Mouse (Mus musculus) urinary bladder, adult 18-20 months (tissue): ENCODE measurements around the gene Sema3g.
A peak's percentile ranks its signal among the peaks of the same experiment; 100 is the strongest.

Experiments
- DNase-seq, 2 experiments: peaks; one replicate each; pipeline ENCODE4 v3.0.0; 2022; ENCODE audit warnings: low spot score in 2 of 2, mixed read lengths in 2 of 2

The Sema3g gene

DNA sequence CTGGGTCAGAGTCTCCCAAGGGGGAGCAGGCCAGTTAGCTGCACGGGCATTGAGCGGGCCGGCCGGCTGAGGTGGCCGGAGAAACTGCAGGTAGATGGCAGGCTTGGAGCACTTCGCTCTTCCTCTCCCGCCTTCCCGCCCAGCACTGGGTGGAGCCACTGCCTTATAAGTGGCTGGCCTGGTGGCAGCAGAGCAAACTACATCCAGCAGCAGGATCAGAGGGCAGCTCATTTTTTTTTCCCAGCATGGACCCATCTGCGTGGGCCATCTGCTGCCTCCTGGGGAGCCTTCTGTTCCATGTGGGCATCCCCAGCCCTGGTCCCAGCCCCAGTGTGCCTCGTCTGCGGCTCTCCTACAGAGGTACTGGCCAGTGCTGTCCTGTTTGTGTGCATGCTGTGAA is at the start of gene Sema3g:
Gene Sema3g, plus strand, starts transcription at position 195 of the 400 bp plus-strand sequence.
- DNase-seq, result peak in 1 of 2 experiments; percentile 45

DNA sequence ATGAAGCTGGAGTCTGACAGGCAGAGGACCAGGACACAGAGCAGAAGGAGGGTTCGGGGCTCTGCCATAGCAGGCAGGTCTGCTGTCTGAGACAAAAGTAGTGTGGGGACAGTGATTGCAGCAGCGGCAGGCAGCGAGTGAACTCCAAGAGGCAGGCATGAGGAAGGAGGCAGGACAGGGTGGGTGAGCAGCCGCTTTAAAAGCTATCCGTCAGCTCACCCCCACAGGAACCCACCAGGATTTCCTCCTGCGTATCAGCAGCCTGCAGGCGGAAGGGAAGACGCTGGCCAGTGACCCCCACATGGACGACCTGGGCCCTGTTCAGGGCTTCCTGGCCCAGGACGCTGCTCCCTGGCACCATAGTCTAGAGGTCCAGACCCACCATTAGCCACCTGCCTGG is 49.2 kb upstream of the Sema3g start, which contains the start of gene Stab1:
Gene Stab1, minus strand, starts transcription at position 217 of the 400 bp plus-strand sequence.
- no peak for DNase-seq

DNA sequence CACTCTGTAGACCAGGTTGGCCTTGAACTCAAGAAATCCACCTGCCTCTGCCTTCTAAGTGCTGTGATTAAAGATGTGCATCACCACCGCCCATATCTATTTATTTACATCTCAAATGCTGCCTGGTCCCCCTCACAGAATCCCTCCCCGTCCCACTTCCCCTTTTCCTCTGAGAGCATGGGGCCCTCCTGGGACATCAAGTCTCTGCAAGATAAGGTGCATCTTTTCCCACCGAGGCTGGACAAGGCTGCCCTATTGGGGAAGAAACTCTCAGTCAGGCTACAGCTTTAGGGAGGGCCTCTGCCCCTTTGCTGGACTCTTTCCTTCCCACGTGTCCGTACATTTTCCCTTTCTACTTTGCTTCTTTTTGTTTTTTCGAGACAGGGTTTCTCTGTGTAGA is 48.2 kb upstream of the Sema3g start:
- no peak for DNase-seq

DNA sequence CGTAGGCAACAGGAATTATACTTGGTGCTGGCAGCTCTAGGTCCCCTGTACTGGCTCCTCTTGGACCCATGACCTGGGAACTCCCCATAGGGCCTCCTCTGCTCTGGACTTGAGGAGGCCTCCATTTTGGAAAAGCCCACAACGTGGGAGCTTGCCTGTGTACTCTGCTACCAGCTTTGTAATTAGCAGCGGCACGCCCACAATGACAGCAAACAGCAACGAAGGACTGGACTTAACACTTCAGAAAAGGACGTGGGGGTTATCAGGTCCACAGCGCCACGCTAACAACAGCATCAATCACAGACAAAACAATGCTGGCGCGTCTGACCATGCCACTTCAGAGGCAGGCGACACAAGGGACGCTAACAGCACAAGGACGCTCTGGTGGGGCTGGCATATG is 46.7 kb upstream of the Sema3g start:
- DNase-seq, result no peak

DNA sequence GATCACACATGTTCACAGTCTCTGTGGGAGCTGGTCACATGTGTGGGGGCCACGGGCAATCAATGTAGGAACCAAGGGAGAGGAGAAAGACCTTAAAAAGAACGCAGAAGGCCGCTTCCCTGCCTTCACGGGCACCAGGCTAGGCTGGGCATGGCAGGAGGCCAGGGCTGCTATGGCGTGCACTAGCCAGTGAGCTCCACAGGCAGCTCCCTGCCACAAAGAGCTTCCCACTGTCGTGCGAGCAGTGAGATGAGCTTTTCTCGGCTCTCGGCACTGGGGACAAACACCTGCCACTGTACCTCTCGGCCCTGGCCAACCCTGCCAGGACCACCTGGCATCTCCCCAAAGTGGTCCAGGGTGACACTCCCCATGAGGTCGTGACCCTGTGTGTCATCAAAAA is 46.3 kb upstream of the Sema3g start:
- DNase-seq, result no peak

DNA sequence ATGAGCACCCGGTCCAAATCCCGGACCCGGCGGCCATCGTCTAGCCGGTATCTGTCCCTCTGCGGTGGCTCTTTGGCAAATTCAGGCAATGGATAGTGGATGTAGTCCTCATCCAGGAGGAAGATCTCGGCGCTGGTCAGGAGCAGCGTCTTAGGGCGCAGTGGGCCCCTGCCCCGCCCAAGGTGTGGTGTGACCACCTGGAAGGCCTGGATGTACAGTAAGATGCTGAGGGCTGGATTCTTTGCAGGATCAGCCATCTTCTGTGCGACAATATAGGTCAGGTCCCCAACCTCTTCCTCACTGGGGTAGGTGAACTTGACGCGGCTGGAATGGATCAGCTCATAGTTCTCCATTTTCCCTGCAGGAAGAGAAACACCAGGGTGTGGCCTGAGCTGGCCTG is 45.8 kb upstream of the Sema3g start:
- no peak for DNase-seq

DNA sequence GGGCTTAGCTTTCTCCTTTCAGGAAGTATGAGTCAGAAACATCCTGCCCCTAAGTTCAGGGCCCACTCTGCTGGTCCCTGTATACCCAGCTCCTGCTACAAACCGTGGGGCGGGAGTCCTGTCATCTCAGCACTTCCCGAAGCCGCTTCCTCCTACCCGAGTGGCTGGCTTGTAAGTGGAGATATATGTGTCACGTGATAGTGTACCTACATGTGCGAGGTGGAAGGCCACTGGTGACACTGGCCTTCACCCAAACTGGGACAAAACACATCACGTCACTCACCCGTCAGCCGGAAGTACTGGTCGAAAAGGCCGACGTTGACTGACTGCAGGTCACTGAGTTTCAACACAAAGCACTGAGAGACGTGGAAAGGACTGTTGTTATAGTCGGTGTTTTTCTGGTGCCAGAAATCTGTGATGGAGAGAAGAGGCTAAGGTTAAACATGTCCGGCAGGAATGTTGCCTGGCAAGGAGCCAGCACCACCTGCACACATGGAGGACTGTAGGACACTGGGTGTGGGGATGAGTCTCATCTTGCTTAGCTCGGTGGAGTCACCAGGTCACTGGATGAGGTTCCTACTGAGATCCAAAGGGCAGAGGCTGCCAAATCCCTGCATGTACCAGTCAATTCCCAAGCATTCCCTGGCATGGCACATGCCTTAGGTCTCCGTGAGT is 44.7 kb upstream of the Sema3g start:
- DNase-seq, result no peak

DNA sequence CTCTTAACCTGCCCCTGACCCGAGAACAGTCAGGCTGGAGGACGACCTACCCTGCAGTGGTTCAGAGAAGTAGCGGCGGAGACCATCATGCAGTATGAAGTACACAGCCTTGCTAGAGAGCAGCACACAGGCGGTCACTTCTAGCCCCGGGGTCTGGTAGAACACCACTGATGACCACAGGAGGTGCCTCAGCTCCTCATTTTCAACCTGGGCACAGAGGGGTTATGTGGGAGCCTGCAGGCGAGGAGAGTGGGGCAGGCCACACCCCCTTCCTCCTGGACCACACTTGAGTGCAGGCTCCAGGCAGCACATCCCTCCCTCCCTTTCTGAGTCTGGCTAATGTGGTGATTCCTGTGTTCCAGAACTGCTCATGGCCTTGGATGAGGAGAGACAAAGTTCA is 44.1 kb upstream of the Sema3g start:
- DNase-seq, result no peak

DNA sequence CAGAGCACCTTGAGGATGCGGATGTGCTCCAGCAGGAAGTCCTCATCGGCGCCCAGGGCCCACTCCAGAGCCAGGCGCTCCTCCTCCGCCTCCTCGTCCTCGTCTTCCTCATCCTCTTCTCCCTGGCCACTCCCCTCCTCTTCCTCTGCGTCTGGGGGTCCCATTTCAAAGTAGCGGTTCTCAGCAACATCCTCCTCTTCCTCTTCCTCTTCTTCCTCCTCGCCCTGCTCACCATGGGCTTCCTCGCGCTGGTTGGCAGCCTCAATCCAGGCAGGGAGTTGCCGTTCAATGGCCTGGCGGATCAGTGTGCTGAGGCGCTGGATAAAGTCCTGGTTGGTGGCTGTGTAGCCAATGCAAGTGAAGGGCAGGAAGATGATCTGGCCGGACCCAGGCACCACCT is 40.4 kb upstream of the Sema3g start:
- DNase-seq, result no peak

DNA sequence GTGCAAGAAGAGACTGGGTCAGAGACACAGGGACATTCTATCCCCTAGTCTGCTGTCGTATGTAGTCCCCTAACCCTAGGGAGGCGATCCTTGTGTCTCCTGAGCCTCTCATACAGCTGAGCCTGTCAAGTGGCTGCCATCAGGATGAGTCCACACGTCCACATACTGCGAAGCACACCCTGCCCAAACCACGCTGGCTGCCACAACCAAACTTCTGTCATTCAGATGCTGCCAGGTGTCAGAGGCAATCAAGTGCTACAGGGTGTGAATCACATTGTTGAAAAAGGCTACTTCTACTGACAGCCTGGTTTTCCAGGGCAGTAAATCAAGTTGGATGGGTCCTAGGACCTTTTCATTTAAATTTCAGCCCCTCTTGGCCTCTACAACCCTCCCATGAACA is 39.9 kb upstream of the Sema3g start:
- no peak for DNase-seq

DNA sequence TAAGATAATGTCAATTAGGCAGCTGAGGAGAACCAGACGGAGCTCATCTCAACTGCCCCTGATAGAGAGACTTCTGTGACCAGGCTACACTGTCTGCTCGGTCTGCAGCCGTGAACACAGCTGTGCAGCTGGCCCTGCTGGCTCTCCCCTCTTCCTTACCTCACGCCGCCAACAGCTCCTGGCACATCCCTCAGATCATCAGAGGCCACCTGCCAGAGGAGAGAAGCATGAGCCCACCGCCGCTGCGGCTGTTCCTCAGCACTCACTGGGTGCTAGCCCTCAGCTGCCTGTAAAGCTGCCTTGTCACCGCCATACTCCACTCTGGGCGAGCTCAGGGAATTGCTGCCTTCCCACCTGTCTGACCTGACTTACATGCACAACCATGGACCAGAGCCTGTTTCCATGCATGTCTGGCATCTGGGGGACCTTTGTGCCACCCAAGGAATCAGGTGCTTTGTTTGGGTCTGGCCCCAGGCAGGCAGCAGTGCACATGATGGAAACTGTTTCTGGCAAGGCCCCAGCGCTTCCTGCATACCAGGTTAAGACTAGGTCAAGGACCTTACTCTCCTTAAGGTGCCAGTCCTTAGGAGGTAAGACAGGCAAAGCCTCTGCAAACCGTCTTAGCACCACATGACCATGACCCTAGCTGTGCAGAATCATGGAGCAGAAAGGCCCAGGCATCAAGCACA is 37.8 kb upstream of the Sema3g start:
- no peak for DNase-seq

DNA sequence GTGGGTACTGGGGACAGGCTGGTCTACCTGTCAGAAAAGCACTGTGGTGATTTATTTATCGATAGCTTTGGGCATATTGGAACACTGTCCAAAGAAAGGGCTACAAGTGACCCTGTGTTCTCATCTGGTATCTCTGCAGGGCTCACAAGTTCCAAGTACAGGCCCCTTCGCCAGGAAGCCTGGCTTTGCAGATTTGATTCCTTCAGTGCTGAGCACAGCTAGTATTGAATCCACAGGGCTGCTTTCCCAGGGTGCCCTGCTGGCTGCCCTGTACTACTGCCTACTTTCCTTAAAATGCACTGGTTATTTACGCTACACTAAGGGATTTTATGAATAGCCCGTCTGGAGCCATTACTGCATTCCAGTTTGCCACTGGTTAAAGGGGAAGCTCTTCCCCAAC is 36.1 kb upstream of the Sema3g start:
- no peak for DNase-seq

DNA sequence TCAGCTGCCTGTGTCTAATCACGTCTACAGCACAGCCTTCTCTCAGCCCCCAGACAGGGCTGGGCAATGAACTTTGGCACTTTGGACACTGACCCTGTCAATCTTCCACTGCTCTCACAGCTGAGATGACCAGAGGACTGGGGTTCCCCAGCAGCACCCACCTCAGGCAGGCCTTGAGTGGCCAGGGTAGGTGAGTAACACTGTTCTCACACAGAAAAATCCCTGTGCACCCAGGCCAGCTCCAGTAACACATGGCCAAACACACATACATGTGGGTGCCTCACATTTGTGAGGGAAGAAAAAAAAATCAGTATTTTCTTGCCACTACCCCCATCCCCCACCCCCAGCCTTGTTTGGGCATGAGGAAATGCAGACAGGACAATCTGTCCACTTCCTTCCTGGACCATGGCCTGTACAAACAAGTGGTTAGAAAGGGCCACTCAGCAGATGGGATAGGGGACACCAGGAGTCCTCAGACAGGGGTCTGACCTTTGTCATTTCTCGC is 34.8 kb upstream of the Sema3g start:
- DNase-seq, result no peak

DNA sequence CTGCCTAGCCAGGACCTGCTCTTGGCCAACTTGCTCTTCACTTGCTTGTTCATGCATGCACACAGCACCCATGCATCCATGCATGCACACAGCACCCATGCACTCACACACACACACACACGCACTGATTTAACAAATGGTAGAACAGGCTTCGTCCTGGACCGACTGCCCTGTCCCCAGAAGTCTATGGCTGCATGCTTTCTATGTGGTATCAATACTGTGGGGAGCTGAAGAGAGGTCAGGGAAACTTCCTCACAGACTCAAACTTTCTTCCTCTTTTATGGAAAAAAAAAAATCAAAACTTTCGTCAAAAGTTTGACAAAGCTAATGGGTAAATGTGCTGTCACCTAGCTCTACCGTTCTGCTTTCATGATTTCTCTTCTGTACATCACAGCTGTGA is 34.1 kb upstream of the Sema3g start:
- no peak for DNase-seq

DNA sequence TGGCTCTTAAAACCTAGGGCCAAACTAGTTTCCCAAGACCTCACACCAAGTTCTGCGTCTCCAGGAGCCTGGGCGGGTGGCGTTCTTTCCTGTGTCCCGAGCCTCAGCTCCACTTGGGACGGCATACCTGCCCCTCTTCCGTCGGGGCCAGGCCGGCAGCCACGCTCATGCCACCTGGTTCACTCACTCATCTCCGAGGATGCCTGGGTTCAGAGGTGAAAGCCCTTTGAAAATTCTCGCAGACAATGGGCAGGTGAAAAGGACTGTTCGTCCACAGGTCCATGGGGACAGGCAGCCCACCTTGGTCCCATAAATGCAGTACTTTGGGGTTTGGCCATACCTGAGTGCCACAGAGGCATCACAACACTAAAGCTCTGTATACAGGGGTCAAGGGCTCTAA is 33.5 kb upstream of the Sema3g start:
- no peak for DNase-seq

DNA sequence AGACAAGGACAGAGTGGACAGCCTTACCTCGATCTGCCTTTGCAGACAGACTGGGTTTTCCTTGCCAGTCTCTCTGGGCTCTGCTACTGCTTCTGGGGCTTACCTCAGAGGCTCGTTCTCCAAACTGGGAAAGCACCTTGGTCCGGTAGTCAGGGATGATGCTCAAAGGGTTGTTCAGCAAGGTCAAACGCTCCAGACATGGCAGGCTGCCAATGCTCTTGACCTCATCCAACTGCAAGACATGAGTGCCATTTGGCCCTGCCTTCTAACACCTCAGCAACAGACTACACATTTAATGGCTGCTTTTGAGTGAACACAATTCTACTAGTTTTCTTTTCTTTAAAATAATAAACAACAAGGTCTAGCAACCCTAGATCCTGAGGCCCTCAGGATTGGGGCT is 31.0 kb upstream of the Sema3g start:
- DNase-seq, result no peak

DNA sequence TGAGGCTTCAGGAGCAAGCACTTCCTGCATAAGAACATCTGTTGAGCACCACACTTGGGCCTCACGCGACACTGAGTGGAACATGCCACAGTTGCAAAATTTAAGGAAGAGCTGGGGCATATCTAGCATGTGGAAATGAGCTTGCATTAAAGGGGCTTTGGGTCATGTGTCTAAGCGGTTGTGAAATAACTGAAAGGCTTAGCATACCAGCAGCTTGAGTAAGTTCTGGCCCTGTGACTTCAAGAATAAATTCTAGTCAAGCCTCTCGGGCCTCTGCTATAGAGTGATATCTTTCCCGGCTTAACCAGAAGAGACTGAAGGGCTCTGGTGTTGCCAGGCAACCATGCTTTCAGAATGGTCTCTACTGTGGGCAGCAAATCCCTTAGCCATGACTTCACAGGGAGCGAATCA is 28.9 kb upstream of the Sema3g start:
- peak in 1 of 2 experiments; percentile 31 for DNase-seq

DNA sequence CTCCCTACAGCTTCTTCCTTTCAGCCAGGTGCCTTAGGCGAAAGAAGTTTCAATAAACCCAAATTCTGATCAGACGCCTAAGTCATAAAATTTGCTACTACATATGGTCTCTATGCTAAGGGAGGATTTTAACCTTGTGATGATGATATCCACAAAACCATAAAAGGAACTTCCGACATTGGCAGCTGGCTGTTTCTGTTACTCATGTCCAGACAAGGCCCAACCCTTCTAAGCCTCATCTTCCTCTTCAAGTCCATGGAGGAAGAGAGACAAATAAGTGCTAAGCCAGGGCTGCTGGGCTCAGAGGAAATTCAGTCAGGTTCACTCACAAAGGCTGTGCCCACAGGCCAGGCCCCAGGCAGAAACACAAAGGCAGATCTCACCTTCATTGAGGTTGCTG is 28.3 kb upstream of the Sema3g start:
- DNase-seq, result no peak

DNA sequence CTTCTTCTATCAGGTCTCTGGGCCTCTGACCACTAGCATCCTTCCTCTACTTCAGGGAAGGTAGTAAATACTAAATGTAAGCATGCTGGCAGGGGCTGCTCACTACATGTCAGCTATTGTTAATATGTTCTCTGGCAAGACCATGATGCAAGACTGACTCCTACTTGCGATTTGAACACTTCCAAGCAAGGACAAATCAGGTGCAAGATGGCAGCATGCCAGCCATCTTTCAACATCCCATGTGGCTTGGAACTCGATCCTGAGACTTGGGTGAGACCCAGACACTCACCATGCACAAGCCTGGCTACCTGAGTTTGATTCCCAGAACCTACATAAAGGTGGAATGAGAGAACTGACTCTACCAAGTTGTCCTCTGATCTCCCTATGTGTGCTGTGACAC is 25.7 kb upstream of the Sema3g start:
- DNase-seq, result no peak

DNA sequence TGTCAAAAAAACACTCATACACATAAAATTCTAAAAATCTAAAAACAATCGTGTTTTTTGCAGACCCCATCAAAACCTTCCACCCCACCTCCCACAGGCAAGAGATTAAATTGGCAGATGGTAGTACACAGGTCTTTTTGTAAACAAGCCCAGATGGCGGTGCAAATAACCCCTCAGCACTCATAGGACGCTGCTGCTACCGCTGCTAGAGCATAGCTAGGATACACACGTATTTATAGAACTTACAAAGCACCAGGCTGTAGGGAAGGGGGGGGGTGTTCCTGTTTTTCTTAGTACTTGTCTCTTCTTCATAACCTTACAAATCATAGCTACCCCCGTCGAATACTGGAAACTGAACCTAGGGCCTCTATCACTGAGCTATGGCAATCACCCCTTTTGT is 23.9 kb upstream of the Sema3g start:
- DNase-seq, result no peak

DNA sequence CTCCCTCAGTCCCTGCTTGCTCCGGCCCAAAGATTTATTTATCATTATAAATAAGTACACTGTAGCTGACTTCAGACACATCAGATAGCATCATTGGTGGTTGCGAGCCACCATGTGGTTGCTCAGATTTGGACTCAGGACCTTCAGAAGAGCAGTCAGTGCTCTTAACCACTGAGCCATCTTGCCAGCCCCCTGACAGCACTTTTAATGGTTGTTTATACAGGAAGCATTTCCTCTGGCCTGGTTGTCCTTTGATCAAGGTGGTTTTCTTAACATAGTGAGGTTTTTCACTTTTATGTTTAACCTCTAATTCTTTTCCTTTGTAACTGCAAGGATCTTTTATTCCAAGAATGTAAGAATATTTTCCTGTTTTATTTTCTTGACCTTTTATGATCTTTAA is 23.2 kb upstream of the Sema3g start:
- no peak for DNase-seq

DNA sequence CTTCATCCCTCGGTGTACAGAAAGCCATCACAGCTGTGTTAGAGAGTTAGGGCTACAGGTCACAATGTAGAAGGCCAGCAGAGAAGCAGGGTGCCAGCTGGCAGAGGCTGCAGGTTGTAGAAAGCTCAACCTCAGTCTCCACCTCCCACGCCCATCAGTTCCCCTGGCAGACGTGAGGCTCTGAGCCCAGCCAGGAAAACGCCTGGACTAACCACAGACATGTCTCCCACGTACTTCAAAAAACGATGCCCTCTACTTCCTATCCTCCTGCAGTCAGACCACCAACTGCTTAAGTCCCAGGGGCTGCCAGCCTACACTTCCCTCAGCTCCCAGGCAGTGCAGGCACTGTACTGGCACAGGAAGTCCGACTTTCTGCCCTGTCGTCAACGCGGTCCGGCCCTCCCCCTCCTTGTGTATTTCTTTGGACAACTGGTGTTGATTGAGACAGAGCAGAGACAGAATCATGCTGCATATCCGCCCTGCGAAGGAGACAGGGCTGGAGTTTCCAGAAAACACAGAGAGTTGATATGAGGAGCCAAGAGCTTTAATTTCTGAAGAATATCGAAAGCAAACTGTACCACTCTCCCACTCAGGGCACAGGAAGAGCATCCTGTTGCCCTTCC is 22.7 kb upstream of the Sema3g start:
- peak in 1 of 2 experiments; percentile 79 for DNase-seq

DNA sequence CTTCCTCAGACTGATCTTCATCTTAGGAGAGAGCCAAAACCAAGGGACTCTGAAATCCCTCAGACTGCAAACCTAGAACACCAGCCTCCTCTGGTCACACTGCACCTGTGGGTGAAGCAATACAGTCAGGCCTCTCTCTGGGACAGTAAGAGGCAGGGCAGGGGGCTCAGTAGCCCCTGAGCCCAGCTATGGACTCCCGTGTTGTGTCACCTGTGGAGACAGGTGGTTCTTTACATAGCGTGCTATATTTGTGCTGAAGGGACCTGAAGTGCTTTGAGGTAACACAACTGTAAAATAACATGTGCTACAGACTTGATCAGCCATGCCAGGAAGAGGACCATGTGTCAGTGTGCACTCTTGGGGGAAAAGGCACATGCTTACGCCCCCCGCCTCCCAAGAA is 22.1 kb upstream of the Sema3g start:
- DNase-seq, result no peak
